Mouse (Mus musculus) stomach, embryonic 16.5 days (tissue): Measurements from ENCODE around the gene Kcnh5. TPM values are rescaled to one million over a fixed set of nuclear protein-coding genes. Genes with fewer than 3 reads are reported as not detected.

Experiments used
- ATAC-seq: fragments of 200-750 bp; cut with Nextera tagmentation; 2 replicates; pipeline ENCODE4 v1.8.0; 2017; ENCODE audit warnings: moderate number of reproducible peaks, moderate TSS enrichment; ENCODE audit not compliant: insufficient read depth, low FRiP score
- H3K27ac ChIP-seq: fragments of 300-500 bp; sonication (generic); 2 replicates; pipeline ENCODE4 v1.5.1; 2014; ENCODE audit warnings: low read length
- H3K27me3 ChIP-seq: fragments of 300-500 bp; sonication (generic); 2 replicates; pipeline ENCODE4 v1.6.1; 2014; ENCODE audit warnings: low read length, control low read depth, mixed read lengths; ENCODE audit not compliant: control insufficient read depth, insufficient read depth
- H3K36me3 ChIP-seq: fragments of 300-500 bp; sonication (generic); 2 replicates; pipeline ENCODE4 v1.6.1; 2014; ENCODE audit warnings: low read length; ENCODE audit not compliant: control insufficient read depth, insufficient read depth
- H3K4me1 ChIP-seq: fragments of 300-500 bp; sonication (generic); 2 replicates; pipeline ENCODE4 v1.6.1; 2014; ENCODE audit warnings: low read length, control low read depth, mixed read lengths; ENCODE audit not compliant: control insufficient read depth, insufficient read depth
- H3K4me2 ChIP-seq: fragments of 300-500 bp; sonication (generic); 2 replicates; pipeline ENCODE4 v1.6.1; 2014; ENCODE audit warnings: low read depth, low read length, mixed read lengths
- H3K4me3 ChIP-seq: fragments of 300-500 bp; sonication (generic); replicated peaks from 2 replicates; pipeline ENCODE4 v1.5.1; 2014; ENCODE audit warnings: mild to moderate bottlenecking, low read length
- H3K9ac ChIP-seq: fragments of 300-500 bp; sonication (generic); 2 replicates; pipeline ENCODE4 v1.6.1; 2014; ENCODE audit warnings: low read length
- H3K9me3 ChIP-seq: fragments of 300-500 bp; sonication (generic); replicated peaks from 2 replicates; pipeline ENCODE4 v1.6.1; 2016; ENCODE audit warnings: low read length, control low read depth; ENCODE audit not compliant: control insufficient read depth
- WGBS: fragments of 180-500 bp; shearing (Covaris S2); extraction: QIAGEN DNeasy Blood & Tissue Kit; methylation state at CpG from one replicate; pipeline ENCODE4 v1.1.7; 2014; 5-methylcytosine and 5-hydroxymethylcytosine counted together
- polyA plus RNA-seq: library from polyadenylated mRNA; unstranded; fragments of >200 nt; fragmentation: Nextera tagmentation; extraction: Ambion mirVana; gene quantifications from 2 replicates; pipeline ENCODE4 v1.2.1, GENCODE M21; 2015

Gene Kcnh5
- polyA plus RNA-seq, result 0.13 and 0.19 TPM in 2 replicates

DNA sequence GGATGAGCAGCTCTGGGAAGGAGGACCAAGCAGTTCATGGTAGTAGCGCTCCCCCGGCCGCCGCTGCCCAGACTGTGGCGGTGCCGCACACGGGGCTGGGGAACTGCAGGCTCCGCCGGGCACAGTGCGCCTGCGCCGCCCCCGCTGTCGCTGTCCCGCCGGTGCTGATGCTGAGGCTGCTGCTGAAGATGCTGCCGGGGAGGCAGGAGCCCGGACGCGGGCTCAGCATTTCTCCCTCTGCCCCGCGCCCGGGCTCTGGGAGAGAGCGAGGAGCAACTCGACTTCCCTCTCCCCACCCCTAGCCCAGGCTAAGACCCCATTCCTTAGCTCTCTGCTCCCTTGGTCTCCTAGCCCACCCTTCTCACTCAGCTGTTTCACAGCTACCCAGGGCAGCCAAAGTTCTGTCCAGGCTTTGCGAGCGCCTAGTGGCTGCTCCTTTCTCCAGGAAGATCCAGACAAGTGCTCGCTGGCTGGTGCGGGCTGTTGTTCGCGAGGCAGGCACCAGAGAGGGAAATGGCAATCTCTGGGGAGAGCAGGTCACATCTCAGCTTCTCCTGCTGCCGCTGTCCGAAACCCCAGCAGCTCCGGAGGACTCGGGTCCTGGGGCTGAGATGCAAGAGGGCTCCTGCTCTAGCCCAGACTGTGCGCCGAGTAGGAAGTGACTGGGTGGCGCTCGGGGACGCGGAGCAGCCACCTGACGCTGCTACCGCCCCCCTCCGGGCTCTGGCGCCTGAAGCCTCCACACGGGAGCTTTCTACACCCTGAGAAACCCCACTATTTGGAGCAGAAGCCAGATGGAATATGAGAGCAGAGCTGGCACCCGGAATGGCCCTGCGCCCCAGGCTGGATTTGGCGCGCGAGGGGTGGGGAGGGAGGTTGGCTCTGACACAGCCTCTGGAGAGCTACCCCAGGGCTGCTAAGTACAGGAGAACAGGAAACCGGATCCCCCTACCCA, at the start of gene Kcnh5:
Gene Kcnh5 (minus strand): TSS at position 642 of the 955 bp plus-strand sequence.
- Histone ChIP-seq H3K9ac (peak within 1 kb of the TSS; percentile 54), H3K4me2 (peak within 1 kb of the TSS; percentile 65), H3K27ac (no peak within 1 kb of the TSS), H3K4me3 (peak within 1 kb of the TSS; percentile 43), H3K36me3 (no peaks in the 10 kb centered on the region), H3K4me1 (peaks cover 6% of the 10 kb centered on the region; the same call in 1 of the 2 replicates), H3K27me3 (peaks cover 54% of the 10 kb centered on the region), H3K9me3 (no peaks in the 10 kb centered on the region)
- WGBS, result under 1% methylated on average over 50 of the region's 52 CpGs
- peak; percentile 71; the same call in 1 of the 2 replicates for ATAC-seq

- H3K36me3 ChIP-seq, result no peaks in the 10 kb centered on the region
- no peak for ATAC-seq
Measured at GRCm38 (mm10) chr12:75223966-75224365, 46.8 kb upstream of the Kcnh5 start.

DNA sequence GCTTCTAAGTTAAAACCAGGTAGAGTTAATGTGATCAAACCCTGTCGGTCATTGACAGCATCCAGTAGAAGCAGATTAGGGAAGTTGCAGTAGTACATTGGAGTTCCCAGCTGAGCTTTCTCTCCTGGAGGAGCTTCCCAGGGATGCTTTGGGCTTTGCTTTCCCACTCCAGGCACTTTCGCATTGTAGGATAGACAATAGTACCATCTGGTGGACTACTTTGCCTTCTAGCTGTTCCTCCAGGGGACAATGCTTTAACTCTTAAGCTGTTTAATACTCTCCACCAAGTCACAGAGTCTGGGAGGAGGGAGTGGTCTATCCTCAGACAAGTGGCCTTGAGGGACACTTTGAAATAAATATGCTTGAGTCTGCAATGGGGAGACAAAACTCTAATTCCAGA, 12.3 kb upstream of the Kcnh5 start:
- Histone ChIP-seq H3K4me2 (no peak overlapping the region), H3K9ac (no peak overlapping the region), H3K9me3 (no peaks in the 10 kb centered on the region), H3K27me3 (no peaks in the 10 kb centered on the region), H3K4me3 (no peak overlapping the region), H3K36me3 (no peaks in the 10 kb centered on the region), H3K4me1 (no peaks in the 10 kb centered on the region), H3K27ac (no peak overlapping the region)
- no peak for ATAC-seq
- WGBS, result 68% methylated on average over 2 of the region's 2 CpGs

More at GRCm38 (mm10) chr12:75223966-75224365, 46.8 kb upstream of the Kcnh5 start:
- Histone ChIP-seq H3K27me3 (no peaks in the 10 kb centered on the region), H3K4me2 (no peak overlapping the region), H3K9ac (no peak overlapping the region), H3K9me3 (no peaks in the 10 kb centered on the region), H3K4me3 (no peak overlapping the region), H3K4me1 (no peaks in the 10 kb centered on the region), H3K27ac (no peak overlapping the region)
- WGBS, result 80% methylated on average over 1 of the region's 1 CpGs

GRCm38 (mm10) chr12:75182646-75183045, 5.5 kb upstream of the Kcnh5 start:
- H3K9me3 ChIP-seq, result no peaks in the 10 kb centered on the region
- no peak overlapping the region for H3K4me2 ChIP-seq
- no peak for ATAC-seq
- H3K4me1 ChIP-seq, result no peaks in the 10 kb centered on the region
- WGBS, result 69% methylated on average over 7 of the region's 7 CpGs
- H3K27ac ChIP-seq, result no peak overlapping the region
- H3K4me3 ChIP-seq, result no peak overlapping the region
- H3K27me3 ChIP-seq, result peaks cover 20% of the 10 kb centered on the region
- H3K9ac ChIP-seq, result no peak overlapping the region
- H3K36me3 ChIP-seq, result no peaks in the 10 kb centered on the region

DNA sequence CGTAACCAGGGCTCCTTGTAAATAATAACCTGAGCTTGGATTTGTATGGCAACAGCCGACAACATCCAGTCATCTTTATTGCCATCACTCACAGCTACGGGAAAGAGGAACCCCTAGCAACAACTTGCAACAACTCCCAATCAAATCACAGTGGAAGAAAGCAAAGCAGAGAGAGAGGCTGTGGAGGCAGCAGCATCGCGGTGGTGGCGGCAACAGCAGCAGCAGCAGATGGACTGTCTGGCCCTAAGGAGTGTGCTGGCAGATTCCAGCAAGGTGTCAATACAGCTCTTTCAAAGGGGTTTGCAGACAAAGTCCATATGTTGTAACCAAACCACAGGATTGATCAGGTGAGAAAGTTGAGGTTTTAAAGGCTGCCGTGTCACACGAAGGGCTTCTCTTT, 2.4 kb upstream of the Kcnh5 start:
- no peak for ATAC-seq
- no peak overlapping the region for H3K4me2 ChIP-seq
- H3K27me3 ChIP-seq, result peaks cover 47% of the 10 kb centered on the region
- H3K4me1 ChIP-seq, result peaks cover 6% of the 10 kb centered on the region; the same call in 1 of the 2 replicates
- no peak overlapping the region for H3K9ac ChIP-seq
- H3K36me3 ChIP-seq, result no peaks in the 10 kb centered on the region
- 33% methylated on average over 8 of the region's 8 CpGs for WGBS
- no peaks in the 10 kb centered on the region for H3K9me3 ChIP-seq
- H3K4me3 ChIP-seq, result no peak overlapping the region
- no peak overlapping the region for H3K27ac ChIP-seq

- Histone ChIP-seq H3K27me3 (peaks cover 54% of the 10 kb centered on the region), H3K4me2 (peak overlapping the region; percentile 65), H3K4me3 (peak overlapping the region; percentile 43), H3K36me3 (no peaks in the 10 kb centered on the region), H3K9ac (peak overlapping the region; percentile 16; the same call in 1 of the 2 replicates), H3K9me3 (no peaks in the 10 kb centered on the region), H3K27ac (no peak overlapping the region), H3K4me1 (peaks cover 6% of the 10 kb centered on the region; the same call in 1 of the 2 replicates)
- ATAC-seq, result no peak
- 6% methylated on average over 13 of the region's 13 CpGs for WGBS
Measured at GRCm38 (mm10) chr12:75177646-75178030, 506 bp upstream of the Kcnh5 start.

GRCm38 (mm10) chr12:75175931-75176565, 1.1 kb downstream of the Kcnh5 start:
- Histone ChIP-seq H3K9me3 (no peaks in the 10 kb centered on the region), H3K4me3 (peak overlapping the region; percentile 43), H3K4me2 (peak overlapping the region; percentile 65), H3K27me3 (peaks cover 54% of the 10 kb centered on the region), H3K27ac (no peak overlapping the region), H3K9ac (peak overlapping the region; percentile 54; the same call in 1 of the 2 replicates), H3K4me1 (peaks cover 6% of the 10 kb centered on the region; the same call in 1 of the 2 replicates), H3K36me3 (no peaks in the 10 kb centered on the region)
- WGBS, result 4% methylated on average over 19 of the region's 19 CpGs
- ATAC-seq, result no peak

- Histone ChIP-seq H3K27ac (no peak overlapping the region), H3K9me3 (no peaks in the 10 kb centered on the region), H3K9ac (no peak overlapping the region), H3K4me1 (no peaks in the 10 kb centered on the region; the same call in 1 of the 2 replicates), H3K36me3 (no peaks in the 10 kb centered on the region), H3K27me3 (peaks cover 17% of the 10 kb centered on the region), H3K4me2 (no peak overlapping the region), H3K4me3 (no peak overlapping the region)
- no peak for ATAC-seq
- WGBS, result 29% methylated on average over 2 of the region's 2 CpGs
Measured at GRCm38 (mm10) chr12:75170970-75171369, 6.2 kb downstream of the Kcnh5 start.

GRCm38 (mm10) chr12:75153076-75153568, 24.0 kb downstream of the Kcnh5 start:
- H3K9me3 ChIP-seq, result no peaks in the 10 kb centered on the region
- H3K4me1 ChIP-seq, result no peaks in the 10 kb centered on the region
- no peak overlapping the region for H3K27ac ChIP-seq
- 89% methylated on average over 2 of the region's 2 CpGs for WGBS
- no peaks in the 10 kb centered on the region for H3K36me3 ChIP-seq
- H3K4me2 ChIP-seq, result no peak overlapping the region
- no peak overlapping the region for H3K4me3 ChIP-seq
- H3K27me3 ChIP-seq, result no peaks in the 10 kb centered on the region
- no peak overlapping the region for H3K9ac ChIP-seq
- no peak for ATAC-seq
